Mouse (Mus musculus) stomach, postnatal 0 days (tissue): ENCODE data around the gene Taf4. TPM values are rescaled to one million over a fixed set of nuclear protein-coding genes. Genes with fewer than 3 reads are reported as not detected.

ENCODE experiments used
- ATAC-seq: fragments of 200-750 bp; cut with Nextera tagmentation; 2 replicates; pipeline ENCODE4 v1.8.0; 2017; ENCODE audit not compliant: low FRiP score, low TSS enrichment
- DNase-seq: peaks from one replicate; pipeline ENCODE4 v3.0.0-alpha.2; 2016; ENCODE audit warnings: low spot score
- H3K27ac ChIP-seq: fragments of 300-500 bp; sonication (generic); replicated peaks from 2 replicates; pipeline ENCODE4 v1.5.1; 2014; ENCODE audit warnings: mild to moderate bottlenecking, control low read depth
- H3K27me3 ChIP-seq: fragments of 300-500 bp; sonication (generic); 2 replicates; pipeline ENCODE4 v1.6.1; 2014; ENCODE audit warnings: low read length; ENCODE audit not compliant: control insufficient read depth, insufficient read depth
- H3K36me3 ChIP-seq: fragments of 300-500 bp; sonication (generic); 2 replicates; pipeline ENCODE4 v1.6.1; 2014; ENCODE audit warnings: low read length, mixed read lengths; ENCODE audit not compliant: control insufficient read depth, insufficient read depth
- H3K4me1 ChIP-seq: fragments of 300-500 bp; sonication (generic); replicated peaks from 2 replicates; pipeline ENCODE4 v1.6.1; 2014; ENCODE audit warnings: antibody characterized with exemption; ENCODE audit not compliant: control insufficient read depth, insufficient read depth
- H3K4me2 ChIP-seq: fragments of 300-500 bp; sonication (generic); replicated peaks from 2 replicates; pipeline ENCODE4 v1.6.1; 2014; ENCODE audit warnings: low read depth, mild to moderate bottlenecking, control low read depth, moderate library complexity
- H3K4me3 ChIP-seq: fragments of 300-500 bp; sonication (generic); 2 replicates; pipeline ENCODE4 v1.5.1; 2014; ENCODE audit warnings: low read depth, low read length, control low read depth
- H3K9ac ChIP-seq: fragments of 300-500 bp; sonication (generic); 2 replicates; pipeline ENCODE4 v1.6.1; 2014; ENCODE audit warnings: mild to moderate bottlenecking, low read length, control low read depth, mixed read lengths
- H3K9me3 ChIP-seq: fragments of 300-500 bp; sonication (generic); 2 replicates; pipeline ENCODE4 v1.6.1; 2016; ENCODE audit warnings: low read length; ENCODE audit not compliant: control insufficient read depth
- CTCF ChIP-seq: IDR thresholded peaks from 2 replicates; pipeline ENCODE4 v1.5.1; 2016; ENCODE audit warnings: antibody characterized with exemption, low read depth, mild to moderate bottlenecking, moderate library complexity
- EP300 ChIP-seq: optimal IDR thresholded peaks from 2 replicates; pipeline ENCODE3; 2016; ENCODE audit warnings: antibody characterized with exemption
- WGBS: fragments of 180-500 bp; shearing (Covaris S2); extraction: QIAGEN DNeasy Blood & Tissue Kit; methylation state at CpG from one replicate; pipeline ENCODE4 v1.1.7; 2014; 5-methylcytosine and 5-hydroxymethylcytosine counted together
- polyA plus RNA-seq: library from polyadenylated mRNA; unstranded; fragments of >200 nt; fragmentation: Nextera tagmentation; extraction: Ambion mirVana; gene quantifications from 2 replicates; pipeline ENCODE4 v1.2.1, GENCODE M21; 2015

The Taf4 gene
- polyA plus RNA-seq, 1 experiment from 2014 or later: 2.1 TPM

DNA sequence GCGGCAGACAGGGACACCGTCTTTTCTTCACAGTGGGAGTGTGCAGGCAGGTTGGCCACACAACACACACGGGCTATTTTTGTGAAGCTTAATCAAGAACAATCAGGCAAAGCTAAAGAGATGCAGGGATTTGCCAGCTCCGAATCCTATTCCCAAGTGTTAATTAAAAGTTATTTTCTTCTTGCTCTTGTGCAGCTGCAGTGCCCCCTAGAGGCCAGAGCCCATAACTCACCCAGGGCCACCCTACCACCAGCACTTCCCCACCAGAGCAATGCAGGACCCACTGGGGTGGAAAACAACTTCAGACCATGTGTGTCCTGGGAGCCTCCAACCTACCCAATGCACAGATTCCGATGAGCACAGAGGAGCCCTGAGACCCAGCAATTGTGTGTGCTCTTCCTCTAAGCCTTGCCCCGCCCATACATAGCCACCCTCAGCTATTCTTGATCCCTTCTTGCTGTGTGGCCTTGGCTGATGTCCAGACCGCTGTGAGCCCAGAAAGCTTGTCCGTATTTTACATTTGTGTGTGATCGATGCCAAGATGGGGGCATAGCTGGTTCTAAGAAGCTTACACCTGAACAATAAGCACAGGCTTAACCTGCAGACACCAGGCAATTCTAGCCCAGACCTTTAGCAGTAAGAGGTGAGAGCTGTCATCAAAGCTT, 98.8 kb downstream of the Taf4 start:
- ATAC-seq (no peak), DNase-seq (peak; percentile 56)
- Histone ChIP-seq H3K9ac (no peak overlapping the region), H3K9me3 (no peaks in the 10 kb centered on the region), H3K4me3 (no peak overlapping the region), H3K27me3 (no peaks in the 10 kb centered on the region), H3K27ac (no peak overlapping the region), H3K4me2 (no peak overlapping the region), H3K4me1 (no peaks in the 10 kb centered on the region), H3K36me3 (no peaks in the 10 kb centered on the region)
- WGBS: 55% methylated on average over 9 of the region's 9 CpGs
- TF ChIP-seq EP300 (no peak), CTCF (peak; percentile 72)

DNA sequence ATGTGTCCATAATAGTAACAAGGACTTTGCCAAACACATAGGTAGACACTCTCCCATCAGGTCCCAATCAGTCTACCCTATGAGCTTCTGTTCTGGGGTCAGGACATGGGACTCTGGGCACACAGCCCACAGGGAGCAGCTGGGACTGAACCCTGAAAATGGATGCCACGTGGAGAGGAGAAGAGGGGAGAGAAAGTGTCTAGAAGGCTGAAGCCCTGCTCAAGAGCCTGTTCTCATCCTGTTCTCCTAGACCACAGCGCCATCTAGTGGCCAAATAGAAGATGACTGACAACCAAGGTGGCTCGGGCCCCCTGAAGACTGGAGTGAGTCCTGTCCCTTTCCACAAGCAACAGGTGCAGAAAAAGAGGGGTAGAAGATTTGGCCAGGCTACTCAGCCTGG, 101.3 kb downstream of the Taf4 start:
- ATAC-seq: peak; percentile 53; the same call in 1 of the 2 replicates

DNA sequence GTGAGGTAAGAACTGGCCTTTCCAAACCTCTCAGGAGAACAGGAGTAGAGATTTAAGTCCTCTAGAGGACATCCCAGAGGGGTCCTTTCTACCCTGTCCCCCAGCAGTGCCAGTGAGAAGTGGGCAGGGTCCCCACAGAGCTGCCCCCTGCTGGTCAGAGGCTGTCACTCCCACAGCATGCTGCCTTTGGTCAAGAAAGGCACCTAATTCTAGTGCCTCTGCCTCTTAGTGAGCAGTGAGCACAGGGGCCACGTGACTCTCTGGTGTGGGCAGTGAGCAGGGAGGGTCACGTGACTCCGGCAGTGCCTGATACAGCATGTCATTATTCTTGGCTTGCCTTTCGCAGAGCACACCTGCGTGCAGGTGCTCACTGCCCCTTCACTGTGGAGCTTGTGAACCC, 103.1 kb downstream of the Taf4 start:
- 25% methylated on average over 5 of the region's 5 CpGs for WGBS
- TF ChIP-seq EP300 (no peak), CTCF (peak; percentile 67)
- ATAC-seq (peak; percentile 69), DNase-seq (peak; percentile 74)
- Histone ChIP-seq H3K4me1 (no peaks in the 10 kb centered on the region), H3K4me2 (no peak overlapping the region), H3K27ac (no peak overlapping the region), H3K4me3 (no peak overlapping the region), H3K9ac (no peak overlapping the region), H3K9me3 (no peaks in the 10 kb centered on the region), H3K36me3 (no peaks in the 10 kb centered on the region), H3K27me3 (no peaks in the 10 kb centered on the region)

More for the DNA sequence above, 101.3 kb downstream of the Taf4 start:
- Histone ChIP-seq H3K9me3 (no peaks in the 10 kb centered on the region), H3K27me3 (no peaks in the 10 kb centered on the region), H3K36me3 (no peaks in the 10 kb centered on the region), H3K4me3 (no peak overlapping the region), H3K27ac (no peak overlapping the region), H3K4me2 (no peak overlapping the region), H3K4me1 (no peaks in the 10 kb centered on the region), H3K9ac (no peak overlapping the region)
- DNase-seq: peak; percentile 71
- WGBS: 0% methylated on average over 3 of the region's 3 CpGs
- peak; percentile 92 for TF ChIP-seq CTCF
- TF ChIP-seq EP300: no peak

DNA sequence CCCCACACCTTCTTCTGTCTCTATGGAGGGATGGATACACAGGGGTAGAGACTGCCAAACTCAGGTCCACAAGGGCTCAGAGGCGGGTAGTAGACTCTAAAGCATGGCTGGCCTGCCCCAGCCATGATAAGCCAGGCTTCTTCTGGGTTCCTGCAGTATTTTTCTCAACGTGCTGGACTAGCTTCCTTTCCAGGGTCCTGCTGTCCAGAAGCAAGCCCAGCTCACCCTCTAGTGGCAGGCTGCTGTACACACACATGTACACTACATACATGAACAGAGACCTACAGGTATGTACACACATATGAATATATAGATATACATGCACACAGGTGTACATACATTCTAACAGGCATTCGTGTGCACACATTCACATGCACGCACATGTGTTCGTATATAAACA, 103.7 kb downstream of the Taf4 start:
- 59% methylated on average over 5 of the region's 5 CpGs for WGBS
- no peak overlapping the region for H3K27ac ChIP-seq
- no peak overlapping the region for H3K4me3 ChIP-seq
- no peaks in the 10 kb centered on the region for H3K9me3 ChIP-seq
- no peaks in the 10 kb centered on the region for H3K27me3 ChIP-seq
- no peak overlapping the region for H3K9ac ChIP-seq
- H3K36me3 ChIP-seq: no peaks in the 10 kb centered on the region
- TF ChIP-seq EP300 (no peak), CTCF (peak; percentile 88)
- ATAC-seq: peak; percentile 46
- no peak overlapping the region for H3K4me2 ChIP-seq
- no peaks in the 10 kb centered on the region for H3K4me1 ChIP-seq
- peak; percentile 39 for DNase-seq

DNA sequence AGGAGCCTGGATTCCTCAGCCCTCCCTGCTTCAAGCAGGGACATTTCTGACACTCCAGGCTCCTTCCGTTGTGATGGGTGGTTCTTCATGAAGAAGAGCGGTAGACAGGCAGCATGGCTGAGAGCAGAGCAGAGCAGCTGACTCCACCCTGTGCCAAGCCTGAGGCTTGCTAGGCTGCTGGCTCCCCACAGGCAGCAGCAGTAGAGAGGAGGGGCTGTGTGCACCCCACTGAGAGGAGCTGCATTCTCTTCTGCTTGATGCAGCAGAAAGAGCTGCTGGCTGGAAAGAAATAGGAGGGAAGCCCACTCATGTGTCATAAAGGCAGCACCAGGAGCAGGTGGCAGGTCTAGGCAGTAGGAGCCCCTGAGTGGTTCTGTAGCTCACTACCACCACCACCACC, 106.6 kb downstream of the Taf4 start:
- Histone ChIP-seq H3K9ac (no peak overlapping the region), H3K27ac (no peak overlapping the region), H3K4me1 (no peaks in the 10 kb centered on the region), H3K9me3 (no peaks in the 10 kb centered on the region), H3K27me3 (no peaks in the 10 kb centered on the region), H3K4me2 (no peak overlapping the region), H3K36me3 (no peaks in the 10 kb centered on the region), H3K4me3 (no peak overlapping the region)
- DNase-seq (no peak), ATAC-seq (no peak)
- 27% methylated on average over 2 of the region's 2 CpGs for WGBS
- TF ChIP-seq CTCF (no peak), EP300 (no peak)

DNA sequence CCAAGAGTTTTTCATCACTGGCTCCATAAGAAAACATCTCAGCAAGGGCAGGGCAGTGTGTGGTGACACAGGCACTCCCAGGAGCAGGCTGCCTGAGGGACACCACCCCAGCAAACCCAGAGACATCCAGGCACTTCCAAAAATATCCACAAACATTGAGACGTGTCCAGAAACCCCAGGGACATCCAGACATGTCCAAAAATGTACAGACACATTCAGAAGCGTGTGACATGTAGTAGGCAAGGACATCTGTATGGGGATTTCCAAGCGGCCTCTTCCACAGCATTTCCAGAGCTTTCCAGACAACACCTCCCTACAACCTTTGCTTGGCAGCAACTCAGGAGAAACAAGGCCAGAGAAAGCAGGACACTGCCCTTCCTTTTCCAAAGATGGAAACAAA, 108.8 kb downstream of the Taf4 start:
- H3K4me1 ChIP-seq: no peaks in the 10 kb centered on the region

More for the DNA sequence above, 108.8 kb downstream of the Taf4 start:
- H3K4me3 ChIP-seq: no peak overlapping the region
- H3K9me3 ChIP-seq: no peaks in the 10 kb centered on the region
- DNase-seq (no peak), ATAC-seq (no peak)
- no peaks in the 10 kb centered on the region for H3K36me3 ChIP-seq
- no peak overlapping the region for H3K27ac ChIP-seq
- WGBS: 57% methylated on average over 3 of the region's 3 CpGs
- H3K27me3 ChIP-seq: no peaks in the 10 kb centered on the region
- no peak overlapping the region for H3K4me2 ChIP-seq
- no peak for TF ChIP-seq EP300
- TF ChIP-seq CTCF: no peak
- no peak overlapping the region for H3K9ac ChIP-seq
